Mouse (Mus musculus): ENCODE data around the gene Itpka.

DNA sequence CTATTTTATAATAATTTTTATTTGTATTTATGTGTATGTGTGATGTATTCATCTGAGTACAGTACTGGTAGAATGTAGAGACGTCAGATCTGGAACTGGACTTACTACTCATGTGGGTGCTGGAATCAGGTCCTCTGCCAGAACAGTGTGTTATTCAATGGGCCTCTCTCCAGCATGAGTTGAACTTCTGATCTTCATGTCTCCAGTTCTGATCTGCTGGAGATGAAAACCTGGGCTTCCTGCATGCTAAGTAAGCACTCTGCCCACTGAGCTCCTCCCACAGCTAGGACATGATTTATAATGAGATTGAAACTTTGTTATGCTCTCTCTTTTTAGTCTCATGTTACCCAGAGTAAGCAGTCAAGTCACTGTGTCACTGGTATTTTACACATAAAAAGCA lies 46.0 kb upstream of the Itpka start:
- TF ChIP-seq POLR2A (IDR thresholded peaks at IDR 0.05; ENCODE audit: borderline replicate concordance, low read depth, low read length) (no peak), CTCF (IDR thresholded peaks at IDR 0.05; ENCODE audit: low read depth, low read length) (no peak)

Data from bone marrow macrophage, adult 2 months (primary cell).